Mouse (Mus musculus): ENCODE measurements at regions not wholly inside any gene's neighbourhood (a gene's known extent, or its start where the extent isn't known, plus 50 kb on each side); places are given as distances from the start of the nearest gene placed in this dataset.

GRCm38 (mm10) chr14:18416839-18417238 lies 85.2 kb upstream of the Ube2e1 start:
- Histone ChIP-seq H3K9me3 (ENCODE audit: control insufficient read depth, low read length) (no peaks in the 10 kb centered on the region), H3K9ac (ENCODE audit: low read length) (no peak overlapping the region), H3K27ac (ENCODE audit: low read depth, low read length) (no peak overlapping the region), H3K36me3 (ENCODE audit: control insufficient read depth, insufficient read depth, low read length) (no peaks in the 10 kb centered on the region), H3K4me3 (ENCODE audit: low read depth, low read length) (no peak overlapping the region), H3K4me1 (ENCODE audit: control insufficient read depth, insufficient read depth, low read length) (no peaks in the 10 kb centered on the region), H3K27me3 (ENCODE audit: control insufficient read depth, insufficient read depth, low read length) (no peaks in the 10 kb centered on the region), H3K4me2 (no peak overlapping the region)
- peak; percentile 69 for ATAC-seq (ENCODE audit: low FRiP score)
- DNase-seq (ENCODE audit: low spot score, missing footprints), result no peak
- WGBS, result 11% methylated on average over 2 of the region's 2 CpGs

GRCm38 (mm10) chr14:18416319-18416718 lies 84.7 kb upstream of the Ube2e1 start:
- Histone ChIP-seq H3K36me3 (ENCODE audit: control insufficient read depth, insufficient read depth, low read length) (no peaks in the 10 kb centered on the region), H3K4me2 (no peak overlapping the region), H3K4me3 (ENCODE audit: low read depth, low read length) (no peak overlapping the region), H3K9me3 (ENCODE audit: control insufficient read depth, low read length) (no peaks in the 10 kb centered on the region), H3K27me3 (ENCODE audit: control insufficient read depth, insufficient read depth, low read length) (no peaks in the 10 kb centered on the region), H3K9ac (ENCODE audit: low read length) (no peak overlapping the region), H3K27ac (ENCODE audit: low read depth, low read length) (no peak overlapping the region), H3K4me1 (ENCODE audit: control insufficient read depth, insufficient read depth, low read length) (no peaks in the 10 kb centered on the region)
- DNase-seq (ENCODE audit: low spot score, missing footprints), result no peak
- ATAC-seq (ENCODE audit: low FRiP score), result no peak
- 75% methylated on average over 4 of the region's 4 CpGs for WGBS

GRCm38 (mm10) chr14:18398953-18399352 lies 67.3 kb upstream of the Ube2e1 start:
- ATAC-seq (ENCODE audit: low FRiP score) (no peak), DNase-seq (ENCODE audit: low spot score, missing footprints) (no peak)
- WGBS, result 93% methylated on average over 4 of the region's 4 CpGs
- Histone ChIP-seq H3K4me1 (ENCODE audit: control insufficient read depth, insufficient read depth, low read length) (no peaks in the 10 kb centered on the region), H3K4me2 (no peak overlapping the region), H3K9me3 (ENCODE audit: control insufficient read depth, low read length) (no peaks in the 10 kb centered on the region), H3K9ac (ENCODE audit: low read length) (no peak overlapping the region), H3K36me3 (ENCODE audit: control insufficient read depth, insufficient read depth, low read length) (no peaks in the 10 kb centered on the region), H3K4me3 (ENCODE audit: low read depth, low read length) (no peak overlapping the region), H3K27me3 (ENCODE audit: control insufficient read depth, insufficient read depth, low read length) (no peaks in the 10 kb centered on the region), H3K27ac (ENCODE audit: low read depth, low read length) (no peak overlapping the region)

GRCm38 (mm10) chr14:18396206-18396764 lies 64.6 kb upstream of the Ube2e1 start:
- DNase-seq (ENCODE audit: low spot score, missing footprints) (no peak), ATAC-seq (ENCODE audit: low FRiP score) (no peak)
- Histone ChIP-seq H3K4me1 (ENCODE audit: control insufficient read depth, insufficient read depth, low read length) (no peaks in the 10 kb centered on the region), H3K27me3 (ENCODE audit: control insufficient read depth, insufficient read depth, low read length) (no peaks in the 10 kb centered on the region), H3K4me2 (no peak overlapping the region), H3K36me3 (ENCODE audit: control insufficient read depth, insufficient read depth, low read length) (no peaks in the 10 kb centered on the region), H3K4me3 (ENCODE audit: low read depth, low read length) (no peak overlapping the region), H3K9ac (ENCODE audit: low read length) (no peak overlapping the region), H3K9me3 (ENCODE audit: control insufficient read depth, low read length) (no peaks in the 10 kb centered on the region), H3K27ac (ENCODE audit: low read depth, low read length) (no peak overlapping the region)
- WGBS, result 93% methylated on average over 8 of the region's 8 CpGs

- H3K27ac ChIP-seq (ENCODE audit: low read depth, low read length), result no peak overlapping the region
- H3K9ac ChIP-seq (ENCODE audit: low read length), result no peak overlapping the region
- WGBS, result 87% methylated on average over 3 of the region's 3 CpGs
- H3K4me1 ChIP-seq (ENCODE audit: control insufficient read depth, insufficient read depth, low read length), result no peaks in the 10 kb centered on the region
- ATAC-seq (ENCODE audit: low FRiP score) (no peak), DNase-seq (ENCODE audit: low spot score, missing footprints) (no peak)
- no peak overlapping the region for H3K4me2 ChIP-seq
- H3K27me3 ChIP-seq (ENCODE audit: control insufficient read depth, insufficient read depth, low read length), result no peaks in the 10 kb centered on the region
- H3K4me3 ChIP-seq (ENCODE audit: low read depth, low read length), result no peak overlapping the region
- H3K9me3 ChIP-seq (ENCODE audit: control insufficient read depth, low read length), result no peaks in the 10 kb centered on the region
- H3K36me3 ChIP-seq (ENCODE audit: control insufficient read depth, insufficient read depth, low read length), result no peaks in the 10 kb centered on the region
Observed at GRCm38 (mm10) chr14:18394071-18394745, 62.5 kb upstream of the Ube2e1 start.

GRCm38 (mm10) chr14:18391824-18392486 lies 60.3 kb upstream of the Ube2e1 start:
- DNase-seq (ENCODE audit: low spot score, missing footprints) (no peak), ATAC-seq (ENCODE audit: low FRiP score) (no peak)
- Histone ChIP-seq H3K27me3 (ENCODE audit: control insufficient read depth, insufficient read depth, low read length) (no peaks in the 10 kb centered on the region), H3K4me1 (ENCODE audit: control insufficient read depth, insufficient read depth, low read length) (no peaks in the 10 kb centered on the region), H3K27ac (ENCODE audit: low read depth, low read length) (no peak overlapping the region), H3K4me3 (ENCODE audit: low read depth, low read length) (no peak overlapping the region), H3K36me3 (ENCODE audit: control insufficient read depth, insufficient read depth, low read length) (no peaks in the 10 kb centered on the region), H3K9me3 (ENCODE audit: control insufficient read depth, low read length) (no peaks in the 10 kb centered on the region), H3K9ac (ENCODE audit: low read length) (no peak overlapping the region), H3K4me2 (no peak overlapping the region)
- WGBS, result 82% methylated on average over 3 of the region's 3 CpGs

GRCm38 (mm10) chr14:18389390-18389789 lies 57.7 kb upstream of the Ube2e1 start:
- DNase-seq (ENCODE audit: low spot score, missing footprints) (no peak), ATAC-seq (ENCODE audit: low FRiP score) (no peak)
- no peaks in the 10 kb centered on the region for H3K27me3 ChIP-seq (ENCODE audit: control insufficient read depth, insufficient read depth, low read length)
- H3K4me3 ChIP-seq (ENCODE audit: low read depth, low read length), result no peak overlapping the region
- H3K9me3 ChIP-seq (ENCODE audit: control insufficient read depth, low read length), result no peaks in the 10 kb centered on the region
- WGBS, result 92% methylated on average over 6 of the region's 6 CpGs
- no peak overlapping the region for H3K4me2 ChIP-seq
- no peaks in the 10 kb centered on the region for H3K4me1 ChIP-seq (ENCODE audit: control insufficient read depth, insufficient read depth, low read length)
- H3K9ac ChIP-seq (ENCODE audit: low read length), result no peak overlapping the region
- H3K27ac ChIP-seq (ENCODE audit: low read depth, low read length), result no peak overlapping the region
- H3K36me3 ChIP-seq (ENCODE audit: control insufficient read depth, insufficient read depth, low read length), result no peaks in the 10 kb centered on the region

GRCm38 (mm10) chr14:18385953-18386668 lies 54.5 kb upstream of the Ube2e1 start:
- Histone ChIP-seq H3K4me1 (ENCODE audit: control insufficient read depth, insufficient read depth, low read length) (no peaks in the 10 kb centered on the region), H3K27me3 (ENCODE audit: control insufficient read depth, insufficient read depth, low read length) (no peaks in the 10 kb centered on the region), H3K27ac (ENCODE audit: low read depth, low read length) (no peak overlapping the region), H3K4me2 (no peak overlapping the region), H3K4me3 (ENCODE audit: low read depth, low read length) (no peak overlapping the region), H3K9ac (ENCODE audit: low read length) (no peak overlapping the region), H3K36me3 (ENCODE audit: control insufficient read depth, insufficient read depth, low read length) (no peaks in the 10 kb centered on the region), H3K9me3 (ENCODE audit: control insufficient read depth, low read length) (no peaks in the 10 kb centered on the region)
- ATAC-seq (ENCODE audit: low FRiP score), result 0 out of 2 replicates have a peak, but pooled peaks have one; percentile 50
- WGBS, result 83% methylated on average over 6 of the region's 6 CpGs
- no peak for DNase-seq (ENCODE audit: low spot score, missing footprints)
